Mouse (Mus musculus) kidney, adult 18-20 months (tissue): ENCODE measurements around the gene Mgst3.
A peak's percentile ranks its signal among the peaks of the same experiment; 100 is the strongest.

ENCODE experiments used
- DNase-seq: peaks from one replicate; pipeline ENCODE4 v3.0.0; 2021

Gene Mgst3

DNA sequence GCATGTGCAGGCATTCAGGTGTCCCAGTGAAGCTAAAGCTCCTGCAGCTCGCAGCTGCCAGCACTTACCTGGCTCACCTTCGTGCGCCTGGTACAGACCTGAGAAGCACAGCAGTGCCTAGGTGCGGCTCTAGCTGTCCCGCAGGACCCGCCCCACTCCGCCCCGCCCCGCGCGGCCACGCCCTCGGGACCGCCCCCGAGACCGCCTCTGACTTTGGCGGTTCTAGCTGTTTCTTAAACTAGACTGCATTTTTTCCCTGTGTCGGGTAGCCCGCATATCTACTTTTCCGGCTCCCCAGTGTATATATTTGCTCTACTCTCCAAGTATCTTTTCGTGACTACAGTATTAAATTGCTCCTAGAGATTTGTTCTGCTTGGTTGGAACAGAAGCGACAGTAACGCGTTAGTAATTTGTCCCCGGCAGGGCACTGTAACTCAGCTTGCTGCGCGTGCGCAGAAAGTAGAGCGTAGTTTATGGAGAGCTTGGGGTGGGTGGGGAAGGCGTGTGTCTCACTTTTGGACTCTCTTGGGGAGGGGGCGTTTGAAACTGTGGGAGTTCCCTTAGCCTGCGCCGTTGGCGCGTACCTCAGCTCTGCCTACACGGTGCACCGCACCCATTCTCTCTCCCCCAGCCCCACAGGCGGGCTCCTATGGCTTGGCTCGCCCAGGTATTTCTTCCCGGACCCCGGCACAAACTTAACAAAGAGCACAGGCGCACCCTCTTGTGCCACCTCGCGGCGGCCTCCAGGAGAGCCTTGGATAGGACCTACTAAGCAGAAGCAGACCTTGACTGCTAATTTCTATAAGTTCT is at the start of gene Mgst3:
Gene Mgst3, minus strand, starts transcription at position 159 of the 810 bp plus-strand sequence.
- DNase-seq, result peak; percentile 98

GRCm38 (mm10) chr1:167438231-167438885 is 44.7 kb upstream of the Mgst3 start:
- no peak for DNase-seq

GRCm38 (mm10) chr1:167437091-167437490 is 43.5 kb upstream of the Mgst3 start:
- DNase-seq, result no peak

DNA sequence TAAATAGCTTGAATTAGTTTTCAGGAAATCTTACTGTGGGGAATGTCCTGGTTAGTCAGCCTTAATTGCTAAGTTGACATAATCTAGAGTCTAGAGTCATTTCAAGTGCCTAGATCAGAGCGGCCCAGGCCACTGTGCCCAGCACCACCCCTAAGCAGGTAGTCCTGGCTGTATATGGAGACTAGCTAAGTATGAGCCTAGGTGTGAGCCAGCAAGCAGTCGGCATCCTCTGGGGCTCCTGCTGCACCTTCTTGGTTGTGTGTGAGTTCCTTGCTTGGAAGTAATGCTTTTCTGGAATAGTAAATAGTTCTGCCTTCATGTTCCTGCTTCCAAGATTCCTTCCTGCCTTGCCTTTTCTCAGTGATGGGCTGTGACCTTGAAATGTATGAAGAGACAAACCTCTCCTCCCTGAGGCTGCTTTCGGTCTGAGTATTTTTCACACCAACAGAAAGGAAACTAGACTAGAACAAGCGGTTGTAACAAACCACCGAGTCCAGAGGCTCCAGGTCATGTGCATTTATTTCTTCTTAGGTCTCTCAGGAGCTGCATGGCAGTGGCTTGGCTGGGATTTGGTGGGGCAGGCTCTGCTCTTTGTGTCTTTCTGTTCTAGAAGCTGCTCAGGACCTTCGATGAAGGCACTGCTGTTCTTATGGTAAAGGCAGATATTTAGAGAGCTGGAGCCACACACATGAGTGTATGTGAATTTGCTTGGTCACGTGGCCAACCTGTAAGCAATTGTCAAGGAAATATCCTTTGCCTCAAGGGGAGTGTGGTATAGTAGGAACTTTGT is 42.7 kb upstream of the Mgst3 start:
- no peak for DNase-seq

GRCm38 (mm10) chr1:167434931-167435330 is 41.3 kb upstream of the Mgst3 start:
- no peak for DNase-seq

- no peak for DNase-seq
Observed at GRCm38 (mm10) chr1:167430976-167431676, 37.5 kb upstream of the Mgst3 start.

DNA sequence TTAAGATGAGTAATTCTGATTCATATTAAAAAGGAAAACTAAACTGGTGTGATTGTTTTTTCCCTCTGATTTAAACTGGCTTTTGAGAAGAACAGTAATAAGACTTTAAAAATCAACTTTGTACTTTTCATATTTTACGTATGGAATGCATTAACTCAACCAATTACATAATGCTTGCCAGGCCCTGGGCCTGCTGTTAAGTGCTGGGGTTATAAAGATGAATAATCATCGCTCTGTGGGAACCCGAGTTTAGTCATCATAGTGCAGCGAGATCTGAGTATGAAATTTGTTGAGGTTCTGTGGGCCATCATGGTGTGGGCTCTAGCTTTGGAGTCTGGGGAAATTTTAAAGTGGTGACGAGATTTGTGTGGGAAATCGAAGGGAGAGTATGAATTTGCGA is 33.0 kb upstream of the Mgst3 start:
- DNase-seq, result no peak

- no peak for DNase-seq
Observed at GRCm38 (mm10) chr1:167425572-167425971, 31.9 kb upstream of the Mgst3 start.

DNA sequence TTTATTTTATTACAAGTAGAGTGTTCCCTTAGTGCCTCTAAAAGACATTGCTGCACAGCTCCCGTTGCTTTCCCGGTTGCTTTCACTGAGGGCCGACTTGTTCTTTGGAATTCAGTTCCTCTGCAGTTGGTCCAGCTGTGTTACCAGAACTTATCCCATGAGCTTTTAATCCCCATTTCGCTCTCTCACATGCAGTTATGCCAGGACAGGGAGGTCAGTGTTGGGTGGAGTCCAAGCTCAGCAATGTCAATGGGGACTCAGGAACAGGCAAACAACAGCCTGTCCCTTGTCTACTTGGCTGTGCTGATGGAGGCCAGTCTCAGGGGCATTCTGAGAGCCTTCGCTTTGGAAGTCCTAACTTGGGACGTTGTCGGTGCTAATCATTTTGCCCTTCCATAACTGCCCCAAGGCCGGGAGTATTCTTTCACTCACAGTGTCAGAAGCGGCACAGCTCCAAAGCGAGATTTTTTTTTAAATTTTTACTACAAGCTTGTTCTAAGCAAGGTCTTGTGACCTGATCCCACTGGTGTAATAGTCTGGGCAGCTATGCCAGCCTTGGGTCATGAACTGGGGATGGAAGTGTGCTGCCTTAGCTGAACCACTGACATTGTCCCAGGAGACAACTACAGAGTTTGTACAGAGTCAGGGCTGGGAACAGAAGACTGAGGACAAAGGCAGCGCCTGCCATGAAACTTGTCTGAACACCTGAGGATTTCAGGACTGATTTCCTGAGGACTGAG is 29.0 kb upstream of the Mgst3 start:
- DNase-seq, result peak; percentile 14

GRCm38 (mm10) chr1:167414846-167415245 is 21.2 kb upstream of the Mgst3 start:
- DNase-seq, result peak; percentile 81

DNA sequence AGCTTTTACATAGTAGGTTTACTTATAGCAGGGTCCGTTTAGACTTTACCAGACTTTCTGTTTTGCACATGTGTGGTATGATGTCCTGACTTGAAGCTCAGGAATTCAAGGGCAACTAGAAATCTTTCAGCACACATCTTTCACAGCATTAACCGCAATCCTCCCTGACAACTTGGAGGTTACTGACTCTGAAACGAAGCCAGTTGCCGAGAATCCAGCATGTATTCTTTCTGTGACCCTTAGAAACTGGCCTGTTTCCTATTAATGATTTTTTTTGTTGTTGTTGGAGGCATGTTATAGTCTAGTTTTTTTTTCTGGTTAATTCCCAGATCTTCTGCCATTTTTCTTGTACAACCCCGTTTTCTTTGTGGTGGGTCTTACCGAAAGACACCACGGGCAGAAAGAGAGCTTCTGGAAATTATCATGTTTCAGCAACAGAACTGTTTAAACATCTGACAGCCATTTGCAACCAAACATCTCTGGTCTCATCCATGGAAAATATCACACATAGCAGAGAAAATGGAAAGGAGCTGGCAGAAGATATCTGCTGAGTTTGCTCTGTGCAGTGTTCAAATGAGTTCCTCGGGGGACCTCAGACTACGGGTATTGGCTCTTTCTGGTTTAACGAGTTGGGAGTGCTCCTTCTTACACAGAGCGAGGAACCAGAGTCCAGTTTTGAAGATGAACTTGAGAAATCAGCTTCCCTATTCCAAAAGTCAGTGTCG is 18.5 kb upstream of the Mgst3 start:
- no peak for DNase-seq

DNA sequence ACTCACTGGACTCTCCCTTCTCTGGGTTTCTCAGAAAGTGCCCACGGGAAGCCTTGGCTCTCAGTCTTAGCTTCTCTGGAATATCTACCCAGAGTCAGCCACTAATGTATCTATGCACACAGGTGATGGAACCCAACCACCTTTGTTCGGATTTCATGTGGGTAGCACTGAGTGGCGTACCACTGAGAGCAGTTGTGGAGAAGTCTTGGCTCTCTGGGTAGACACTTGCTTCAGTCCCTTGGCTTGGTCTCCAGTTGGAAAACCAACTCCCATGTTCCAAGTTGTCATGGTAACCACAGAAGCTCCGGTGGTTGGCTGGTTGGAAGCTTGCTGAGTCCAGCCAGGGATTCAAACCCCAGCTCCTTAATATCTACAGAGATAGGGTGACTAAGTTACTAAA is 16.0 kb upstream of the Mgst3 start:
- DNase-seq, result no peak

GRCm38 (mm10) chr1:167405237-167405636 is 11.6 kb upstream of the Mgst3 start:
- no peak for DNase-seq

- DNase-seq, result no peak
Observed at GRCm38 (mm10) chr1:167393281-167393680, 360 bp downstream of the Mgst3 start.

GRCm38 (mm10) chr1:167392687-167393086 is 954 bp downstream of the Mgst3 start:
- DNase-seq, result no peak

GRCm38 (mm10) chr1:167392031-167392640 is 1.5 kb downstream of the Mgst3 start:
- DNase-seq, result peak; percentile 7

GRCm38 (mm10) chr1:167391241-167391640 is 2.4 kb downstream of the Mgst3 start:
- DNase-seq, result peak; percentile 3

- peak; percentile 2 for DNase-seq
Observed at GRCm38 (mm10) chr1:167390381-167390780, 3.3 kb downstream of the Mgst3 start.

DNA sequence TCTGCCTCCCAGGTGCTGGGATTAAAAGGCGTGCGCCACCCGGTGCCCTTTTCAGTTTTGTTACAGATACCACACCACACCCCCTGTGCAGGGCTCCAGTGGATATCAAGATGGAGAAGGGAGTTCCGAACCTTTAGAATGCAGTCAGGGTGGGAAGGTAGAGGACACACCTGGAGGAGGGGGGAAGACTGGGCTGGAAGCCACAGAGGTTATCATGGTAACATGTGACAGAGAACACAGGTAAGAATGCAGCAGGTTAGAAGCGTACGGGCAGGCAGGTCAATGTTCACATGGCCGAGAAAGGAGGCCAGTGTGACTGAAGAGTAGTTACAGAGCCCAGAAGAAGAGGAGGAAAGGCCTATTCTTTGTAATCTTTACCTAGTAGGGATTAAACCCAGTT is 4.1 kb downstream of the Mgst3 start:
- DNase-seq, result peak; percentile 38

GRCm38 (mm10) chr1:167388571-167388970 is 5.1 kb downstream of the Mgst3 start:
- DNase-seq, result peak; percentile 2

DNA sequence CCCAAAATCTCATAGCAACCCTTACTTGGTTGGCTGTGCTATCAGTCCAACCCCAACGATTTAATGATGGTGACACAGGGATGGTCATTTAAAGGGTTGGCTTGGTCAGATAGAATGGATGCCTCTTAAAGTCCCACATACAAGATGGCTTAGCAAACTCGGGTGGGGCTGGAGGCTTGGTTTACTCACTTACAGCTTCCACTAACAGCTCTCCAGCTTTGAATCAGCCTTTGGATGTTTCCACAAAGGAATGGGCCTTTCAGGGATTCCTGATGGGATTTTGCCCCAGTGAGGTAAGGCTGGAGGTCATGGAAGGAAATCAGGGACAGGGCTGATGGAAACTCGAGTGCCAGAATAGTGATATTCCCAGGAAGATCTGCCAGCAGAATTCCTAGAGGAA is 5.8 kb downstream of the Mgst3 start:
- peak; percentile 2 for DNase-seq
